Mouse (Mus musculus): ENCODE results near the gene Tmem151a. TPM values are rescaled to one million over a fixed set of nuclear protein-coding genes. Genes with fewer than 3 reads are reported as not detected.

Tmem151a gene
- polyA plus RNA-seq, 1 experiment from 2014 or later, result 34.0 TPM

DNA sequence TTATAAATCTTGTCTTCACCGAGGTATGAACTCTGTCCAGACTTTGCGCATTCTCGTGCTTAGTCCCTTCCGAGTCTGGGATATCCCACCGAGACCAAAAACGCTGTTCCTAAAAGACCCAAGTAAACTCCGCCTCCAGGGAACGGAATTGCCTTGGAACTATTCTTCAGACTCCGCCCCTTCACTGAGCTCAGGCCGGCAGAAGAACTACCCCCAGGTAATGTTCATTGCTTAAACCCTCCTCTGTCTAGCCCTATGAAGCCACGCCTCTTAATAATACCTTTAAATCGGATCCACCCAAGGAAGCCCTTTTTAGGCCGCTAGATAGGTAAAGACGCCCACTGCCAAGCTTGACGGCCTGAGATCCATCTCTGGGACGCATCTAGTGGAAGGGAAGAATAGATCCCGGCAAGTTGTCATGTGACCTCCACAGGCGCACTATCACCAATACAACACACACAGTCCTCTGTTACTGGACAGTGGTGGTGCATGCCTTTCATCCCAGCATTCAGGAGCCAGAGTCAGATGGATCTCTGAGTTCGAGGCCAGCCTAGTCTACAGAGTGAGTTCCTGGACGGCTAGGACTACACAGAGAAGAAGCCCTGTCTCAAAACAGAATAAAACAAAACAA, 12.8 kb downstream of the Tmem151a start:
- peak overlapping the region; percentile 44 for H3K4me3 ChIP-seq
- peak; percentile 5; the same call in 1 of the 2 replicates for ATAC-seq (ENCODE audit: low FRiP score, low read depth)
- no peaks in the 10 kb centered on the region for H3K9me3 ChIP-seq
- H3K4me2 ChIP-seq, result peak overlapping the region; percentile 83
- no peaks in the 10 kb centered on the region for H3K36me3 ChIP-seq
- H3K27ac ChIP-seq (replicated peaks), result 0 out of 2 replicates have a peak overlapping the region, but pooled peaks have one; percentile 0
- H3K27me3 ChIP-seq, result peaks cover 13% of the 10 kb centered on the region
- H3K4me1 ChIP-seq (replicated peaks), result peaks cover 38% of the 10 kb centered on the region
- H3K9ac ChIP-seq, result peak overlapping the region; percentile 39; the same call in 1 of the 2 replicates
- 2% methylated on average over 20 of the region's 20 CpGs for WGBS

DNA sequence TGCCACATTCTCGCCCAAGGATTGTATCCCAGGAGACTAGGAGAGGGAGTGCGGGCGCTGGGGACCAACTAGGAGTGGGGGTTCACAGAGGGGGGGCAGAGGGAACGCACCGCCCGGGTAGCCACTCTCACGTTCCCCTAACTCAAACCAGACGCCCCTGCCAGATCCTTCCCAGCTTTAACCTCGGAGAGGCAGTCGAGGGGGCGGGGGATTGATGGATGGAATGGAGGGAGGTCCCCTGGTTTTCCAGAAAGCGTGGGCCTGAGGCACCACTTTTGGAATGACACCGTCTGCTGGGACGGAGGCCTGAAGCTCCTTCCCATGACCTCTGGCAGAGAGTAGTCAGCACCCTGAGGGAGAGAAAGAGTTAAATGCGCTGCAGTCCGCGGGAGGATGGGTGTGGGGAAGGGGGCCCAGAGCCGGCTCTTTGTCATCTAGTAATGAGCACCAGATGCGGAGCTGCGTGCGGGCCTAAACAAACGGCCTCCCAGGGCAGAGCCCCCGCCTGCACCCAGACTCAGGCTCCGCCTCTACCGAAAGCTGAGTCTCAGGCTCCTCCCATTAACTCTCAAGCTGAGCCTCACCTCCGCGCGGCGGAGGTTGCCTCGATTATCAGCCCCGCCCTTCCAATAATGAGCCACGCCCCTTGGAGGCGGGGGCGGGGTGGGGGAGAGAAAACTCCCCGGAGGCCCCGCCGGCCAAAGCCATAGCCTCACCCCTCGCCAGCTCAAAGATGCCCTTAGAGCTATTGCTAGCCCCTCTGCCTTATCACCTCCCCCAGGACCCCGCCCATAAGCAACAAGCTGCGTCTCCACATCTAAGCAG, 13.6 kb downstream of the Tmem151a start:
- peak overlapping the region; percentile 47; the same call in 1 of the 2 replicates for H3K27ac ChIP-seq (replicated peaks)
- peaks cover 18% of the 10 kb centered on the region for H3K27me3 ChIP-seq
- no peaks in the 10 kb centered on the region for H3K9me3 ChIP-seq
- peak overlapping the region; percentile 39 for H3K9ac ChIP-seq
- peak overlapping the region; percentile 83 for H3K4me2 ChIP-seq
- H3K36me3 ChIP-seq, result no peaks in the 10 kb centered on the region
- WGBS, result under 1% methylated on average over 39 of the region's 40 CpGs
- peak overlapping the region; percentile 44 for H3K4me3 ChIP-seq
- ATAC-seq (ENCODE audit: low FRiP score, low read depth), result peak; percentile 83
- peaks cover 41% of the 10 kb centered on the region for H3K4me1 ChIP-seq (replicated peaks)

DNA sequence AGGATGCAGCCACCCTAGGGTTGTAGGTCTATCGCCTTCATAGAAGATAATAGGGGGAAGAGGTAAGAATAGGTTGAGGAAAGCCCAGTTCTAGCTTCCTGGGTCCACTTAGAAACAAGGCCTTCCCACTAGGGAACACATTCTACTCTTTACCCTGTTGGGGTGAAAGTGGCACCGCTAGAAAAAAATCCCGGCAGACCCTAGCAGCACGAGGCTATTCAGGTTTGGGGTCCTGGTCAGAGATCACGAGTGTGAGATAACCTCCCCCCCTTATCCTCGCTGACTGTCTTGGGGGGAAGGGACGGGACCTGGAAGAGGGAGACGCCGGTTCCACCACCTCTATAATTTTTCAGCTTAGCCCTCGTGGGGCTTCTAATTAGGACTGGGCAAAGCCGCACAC, 14.3 kb downstream of the Tmem151a start:
- no peak for ATAC-seq (ENCODE audit: low FRiP score, low read depth)
- Histone ChIP-seq H3K4me2 (peak overlapping the region; percentile 83), H3K4me3 (peak overlapping the region; percentile 44), H3K27ac (replicated peaks) (peak overlapping the region; percentile 47; the same call in 1 of the 2 replicates), H3K4me1 (replicated peaks) (peaks cover 41% of the 10 kb centered on the region), H3K9ac (peak overlapping the region; percentile 39), H3K27me3 (peaks cover 21% of the 10 kb centered on the region), H3K36me3 (no peaks in the 10 kb centered on the region), H3K9me3 (no peaks in the 10 kb centered on the region)
- WGBS, result 9% methylated on average over 11 of the region's 11 CpGs

DNA sequence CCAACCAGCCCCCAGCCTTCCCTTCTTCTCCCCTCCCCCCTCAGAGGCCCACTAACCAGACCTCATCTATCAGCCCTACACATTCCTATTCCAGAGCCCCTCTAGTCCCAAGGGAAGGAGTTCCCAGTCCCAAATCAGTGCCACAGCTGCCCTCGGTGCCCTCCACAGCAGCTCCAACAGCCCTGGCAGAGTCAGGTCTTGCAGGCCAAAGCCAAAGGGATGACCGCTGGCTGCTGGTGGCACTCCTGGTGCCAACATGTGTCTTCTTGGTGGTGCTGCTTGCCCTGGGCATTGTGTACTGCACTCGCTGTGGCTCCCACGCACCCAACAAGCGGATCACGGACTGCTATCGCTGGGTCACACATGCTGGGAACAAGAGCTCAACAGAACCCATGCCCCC, 15.4 kb downstream of the Tmem151a start:
- no peak for ATAC-seq (ENCODE audit: low FRiP score, low read depth)
- Histone ChIP-seq H3K27me3 (peaks cover 21% of the 10 kb centered on the region), H3K4me1 (replicated peaks) (peaks cover 41% of the 10 kb centered on the region), H3K9ac (no peak overlapping the region), H3K4me2 (peak overlapping the region; percentile 83), H3K36me3 (no peaks in the 10 kb centered on the region), H3K9me3 (no peaks in the 10 kb centered on the region), H3K4me3 (peak overlapping the region; percentile 6; the same call in 1 of the 2 replicates), H3K27ac (replicated peaks) (no peak overlapping the region)
- WGBS, result 83% methylated on average over 7 of the region's 7 CpGs

DNA sequence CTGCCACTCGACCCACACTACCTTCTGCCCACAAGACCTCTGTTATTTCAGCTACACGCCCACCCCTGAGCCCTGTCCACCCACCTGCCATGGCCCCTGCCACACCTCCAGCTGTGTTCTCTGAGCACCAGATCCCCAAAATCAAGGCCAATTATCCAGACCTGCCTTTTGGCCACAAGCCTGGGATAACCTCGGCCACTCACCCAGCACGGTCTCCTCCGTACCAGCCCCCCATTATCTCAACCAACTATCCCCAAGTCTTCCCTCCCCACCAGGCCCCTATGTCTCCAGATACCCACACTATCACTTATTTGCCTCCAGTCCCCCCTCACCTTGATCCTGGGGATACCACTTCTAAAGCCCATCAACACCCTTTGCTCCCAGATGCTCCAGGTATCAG, 15.8 kb downstream of the Tmem151a start:
- ATAC-seq (ENCODE audit: low FRiP score, low read depth), result no peak
- peak overlapping the region; percentile 83 for H3K4me2 ChIP-seq

DNA sequence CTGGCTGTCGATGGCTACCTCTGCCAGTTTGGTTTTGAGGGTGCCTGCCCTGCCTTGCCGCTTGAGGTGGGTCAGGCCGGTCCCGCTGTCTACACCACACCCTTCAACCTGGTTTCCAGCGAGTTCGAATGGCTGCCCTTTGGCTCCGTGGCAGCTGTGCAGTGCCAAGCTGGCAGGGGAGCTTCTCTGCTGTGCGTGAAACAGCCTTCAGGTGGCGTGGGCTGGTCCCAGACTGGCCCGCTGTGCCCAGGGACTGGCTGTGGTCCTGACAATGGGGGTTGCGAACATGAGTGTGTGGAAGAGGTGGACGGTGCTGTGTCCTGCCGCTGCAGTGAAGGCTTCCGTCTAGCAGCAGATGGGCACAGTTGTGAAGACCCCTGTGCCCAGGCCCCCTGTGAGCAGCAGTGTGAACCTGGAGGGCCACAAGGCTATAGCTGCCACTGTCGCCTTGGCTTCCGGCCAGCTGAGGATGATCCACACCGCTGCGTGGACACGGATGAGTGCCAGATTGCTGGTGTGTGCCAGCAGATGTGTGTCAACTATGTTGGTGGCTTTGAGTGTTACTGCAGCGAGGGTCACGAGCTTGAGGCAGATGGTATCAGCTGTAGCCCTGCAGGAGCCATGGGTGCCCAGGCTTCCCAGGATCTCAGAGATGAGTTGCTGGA, 16.6 kb downstream of the Tmem151a start:
- Histone ChIP-seq H3K9ac (peak overlapping the region; percentile 38), H3K9me3 (no peaks in the 10 kb centered on the region), H3K27me3 (peaks cover 13% of the 10 kb centered on the region), H3K36me3 (no peaks in the 10 kb centered on the region), H3K4me2 (peak overlapping the region; percentile 83), H3K4me3 (peak overlapping the region; percentile 42), H3K27ac (replicated peaks) (no peak overlapping the region), H3K4me1 (replicated peaks) (peaks cover 41% of the 10 kb centered on the region)
- WGBS, result 26% methylated on average over 21 of the region's 21 CpGs
- no peak for ATAC-seq (ENCODE audit: low FRiP score, low read depth)

More for the DNA sequence above, 15.8 kb downstream of the Tmem151a start:
- Histone ChIP-seq H3K27me3 (peaks cover 17% of the 10 kb centered on the region), H3K27ac (replicated peaks) (no peak overlapping the region), H3K36me3 (no peaks in the 10 kb centered on the region), H3K4me1 (replicated peaks) (peaks cover 41% of the 10 kb centered on the region), H3K9ac (no peak overlapping the region), H3K9me3 (no peaks in the 10 kb centered on the region), H3K4me3 (peak overlapping the region; percentile 6; the same call in 1 of the 2 replicates)
- WGBS, result 82% methylated on average over 5 of the region's 5 CpGs

DNA sequence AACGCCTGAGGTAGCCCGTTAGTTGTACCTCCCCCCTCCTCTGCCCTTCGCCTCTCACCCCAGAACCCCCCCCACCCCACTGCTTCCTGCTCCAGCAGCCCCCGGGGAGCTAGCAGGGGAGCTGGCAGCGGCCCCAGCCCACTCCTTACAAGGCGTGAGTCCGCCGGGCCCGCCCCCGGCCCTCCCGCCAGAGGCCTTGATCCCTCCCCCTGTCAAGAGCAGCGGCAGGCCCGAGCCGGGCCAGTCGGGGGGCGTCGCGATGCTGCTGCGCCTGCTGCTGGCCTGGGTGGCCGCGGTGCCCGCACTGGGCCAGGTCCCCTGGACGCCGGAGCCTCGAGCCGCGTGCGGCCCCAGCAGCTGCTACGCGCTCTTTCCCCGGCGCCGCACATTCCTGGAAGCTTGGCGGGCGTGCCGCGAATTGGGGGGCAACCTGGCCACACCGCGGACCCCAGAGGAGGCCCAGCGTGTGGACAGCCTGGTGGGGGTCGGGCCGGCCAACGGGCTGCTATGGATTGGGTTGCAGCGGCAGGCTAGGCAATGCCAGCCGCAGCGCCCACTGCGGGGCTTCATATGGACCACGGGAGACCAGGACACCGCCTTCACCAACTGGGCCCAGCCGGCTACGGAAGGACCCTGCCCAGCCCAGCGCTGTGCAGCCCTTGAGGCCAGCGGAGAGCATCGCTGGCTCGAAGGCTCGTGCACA, 17.3 kb downstream of the Tmem151a start, which contains the start of gene Cd248:
Cd248 (plus strand) TSS at position 212 of the 703 bp plus-strand sequence.
- ATAC-seq (ENCODE audit: low FRiP score, low read depth), result no peak; the same call in 1 of the 2 replicates
- H3K4me2 ChIP-seq, result peak within 1 kb of the TSS; percentile 83
- H3K27me3 ChIP-seq, result peaks cover 13% of the 10 kb centered on the region
- no peaks in the 10 kb centered on the region for H3K36me3 ChIP-seq
- H3K4me3 ChIP-seq, result peak within 1 kb of the TSS; percentile 42
- under 1% methylated on average over 48 of the region's 56 CpGs for WGBS
- peak within 1 kb of the TSS; percentile 38 for H3K9ac ChIP-seq
- 0 out of 2 replicates have a peak within 1 kb of the TSS, but pooled peaks have one; percentile 14 for H3K27ac ChIP-seq (replicated peaks)
- H3K9me3 ChIP-seq, result no peaks in the 10 kb centered on the region
- H3K4me1 ChIP-seq (replicated peaks), result peaks cover 40% of the 10 kb centered on the region

DNA sequence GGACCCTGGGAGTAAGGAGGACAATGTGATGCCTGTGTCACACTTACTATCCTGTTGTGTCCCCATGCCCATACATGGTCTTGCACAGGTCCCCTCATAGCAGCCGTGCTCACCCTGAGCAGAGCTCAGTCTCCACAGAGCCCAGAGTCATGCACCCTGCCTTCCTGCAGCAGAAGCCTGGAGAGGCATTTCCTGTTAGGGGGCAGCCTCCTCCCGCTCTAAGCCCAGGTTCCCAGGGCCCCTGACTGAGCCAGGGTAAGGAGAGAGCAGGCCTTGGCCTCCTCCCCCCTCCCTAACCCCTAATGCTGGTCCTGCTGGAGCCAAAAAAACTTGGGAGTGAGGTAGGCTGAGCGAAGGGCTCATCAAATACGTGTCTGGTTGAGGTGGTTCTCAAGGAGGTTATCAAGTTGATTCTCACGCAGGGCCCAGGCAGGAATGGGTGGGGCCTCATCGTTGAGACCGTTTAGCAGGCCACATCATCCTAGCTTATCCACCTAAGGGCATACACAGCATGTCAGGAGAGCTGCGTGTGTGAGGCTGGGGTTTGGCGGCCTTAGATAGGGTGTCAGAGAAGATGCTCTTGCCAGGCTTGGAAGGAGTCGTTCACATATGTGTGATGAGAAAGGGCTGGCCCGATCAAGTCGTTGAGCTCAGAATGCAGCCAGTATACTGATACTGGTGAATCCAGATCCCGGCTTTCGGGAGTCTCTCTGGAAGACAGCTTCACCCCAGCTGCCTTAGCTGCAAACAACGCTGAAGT, 18.1 kb downstream of the Tmem151a start:
- Histone ChIP-seq H3K36me3 (no peaks in the 10 kb centered on the region), H3K4me1 (replicated peaks) (peaks cover 32% of the 10 kb centered on the region), H3K9me3 (no peaks in the 10 kb centered on the region), H3K4me2 (peak overlapping the region; percentile 83), H3K27ac (replicated peaks) (no peak overlapping the region), H3K27me3 (peaks cover 13% of the 10 kb centered on the region), H3K9ac (peak overlapping the region; percentile 38; the same call in 1 of the 2 replicates), H3K4me3 (peak overlapping the region; percentile 42)
- ATAC-seq (ENCODE audit: low FRiP score, low read depth), result no peak
- WGBS, result 13% methylated on average over 15 of the region's 15 CpGs

DNA sequence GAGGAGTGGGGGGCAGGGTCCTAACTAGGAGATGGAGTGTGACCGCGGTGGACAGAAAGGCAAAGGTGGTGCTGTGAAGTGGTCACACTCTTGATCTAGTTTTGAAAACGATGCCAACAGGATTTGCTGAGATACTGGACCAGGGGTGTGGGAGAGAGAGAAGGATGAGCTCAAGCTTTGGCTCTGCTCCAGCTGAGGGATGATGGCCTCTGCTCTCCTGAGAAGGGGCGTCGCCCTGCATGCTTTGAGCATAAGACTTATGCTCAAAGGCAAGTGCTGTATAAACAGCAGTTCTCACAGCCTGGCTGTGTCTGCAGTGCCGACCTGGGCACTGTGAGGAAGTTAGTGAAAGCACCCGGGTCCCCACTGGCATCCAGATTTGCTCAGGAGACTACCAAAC, 20.2 kb downstream of the Tmem151a start:
- Histone ChIP-seq H3K4me1 (replicated peaks) (peaks cover 21% of the 10 kb centered on the region), H3K27ac (replicated peaks) (no peak overlapping the region), H3K4me2 (no peak overlapping the region), H3K9ac (no peak overlapping the region), H3K27me3 (peaks cover 13% of the 10 kb centered on the region), H3K4me3 (no peak overlapping the region), H3K9me3 (no peaks in the 10 kb centered on the region), H3K36me3 (no peaks in the 10 kb centered on the region)
- WGBS, result 69% methylated on average over 7 of the region's 7 CpGs
- ATAC-seq (ENCODE audit: low FRiP score, low read depth), result no peak

DNA sequence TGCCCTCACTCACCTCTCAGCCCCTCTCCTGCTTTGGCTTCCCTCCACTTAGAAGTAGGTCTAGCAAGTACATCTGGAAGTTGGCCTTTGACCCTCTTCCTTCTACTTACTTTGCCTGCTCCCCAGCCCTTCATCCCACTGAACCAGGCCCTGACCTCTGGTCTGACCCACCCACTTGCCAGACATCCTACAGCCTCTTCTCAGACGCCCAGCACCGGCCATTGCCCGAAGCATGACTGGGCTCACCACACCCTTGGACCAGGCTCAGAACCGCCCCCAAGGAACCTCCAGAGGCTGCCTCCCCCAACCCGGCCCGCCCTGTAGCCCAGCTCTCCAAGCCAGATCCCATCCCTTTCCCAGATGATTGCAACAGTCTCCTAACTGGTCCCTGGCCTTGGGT, 22.9 kb downstream of the Tmem151a start:
- 82% methylated on average over 6 of the region's 6 CpGs for WGBS
- no peak overlapping the region for H3K27ac ChIP-seq (replicated peaks)
- no peak for ATAC-seq (ENCODE audit: low FRiP score, low read depth)
- peaks cover 17% of the 10 kb centered on the region for H3K4me1 ChIP-seq (replicated peaks)
- no peaks in the 10 kb centered on the region for H3K36me3 ChIP-seq
- H3K4me2 ChIP-seq, result no peak overlapping the region
- no peak overlapping the region for H3K4me3 ChIP-seq
- H3K9ac ChIP-seq, result no peak overlapping the region
- H3K9me3 ChIP-seq, result no peaks in the 10 kb centered on the region
- H3K27me3 ChIP-seq, result peaks cover 13% of the 10 kb centered on the region

DNA sequence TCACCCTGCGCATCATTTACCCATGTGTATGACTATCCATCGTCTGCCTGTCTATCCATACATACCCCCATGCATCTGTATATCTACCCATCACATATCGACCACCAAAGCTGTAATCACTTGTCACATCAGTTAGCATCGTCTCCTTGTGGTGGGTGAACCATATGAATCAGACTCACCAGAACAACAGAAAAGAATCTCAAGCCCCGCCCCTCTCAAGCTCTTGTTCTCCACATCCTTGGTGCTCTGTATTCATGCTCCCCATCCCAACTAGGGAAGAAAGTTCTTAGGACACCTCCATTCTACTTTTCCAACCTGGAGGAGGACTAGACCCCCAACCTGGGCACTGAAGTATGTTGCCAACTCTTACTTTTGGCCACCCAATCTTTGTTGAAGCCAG, 23.3 kb downstream of the Tmem151a start:
- ATAC-seq (ENCODE audit: low FRiP score, low read depth), result no peak
- peaks cover 14% of the 10 kb centered on the region for H3K4me1 ChIP-seq (replicated peaks)
- 85% methylated on average over 5 of the region's 5 CpGs for WGBS
- H3K9me3 ChIP-seq, result no peaks in the 10 kb centered on the region
- no peak overlapping the region for H3K4me3 ChIP-seq
- H3K27me3 ChIP-seq, result peaks cover 11% of the 10 kb centered on the region
- H3K36me3 ChIP-seq, result no peaks in the 10 kb centered on the region
- H3K27ac ChIP-seq (replicated peaks), result no peak overlapping the region
- H3K9ac ChIP-seq, result no peak overlapping the region
- H3K4me2 ChIP-seq, result no peak overlapping the region
